Mouse (Mus musculus) bone marrow macrophage, adult 2 months (primary cell): ENCODE measurements around the gene Pdss2. TPM values are rescaled to one million over a fixed set of nuclear protein-coding genes. Genes with fewer than 3 reads are reported as not detected.
A peak's percentile ranks its signal among the peaks of the same experiment; 100 is the strongest.

Experiments
- H3K27ac ChIP-seq: 2 replicates; pipeline ENCODE4 v1.5.1; 2012; ENCODE audit warnings: low read depth, low read length; ENCODE audit not compliant: insufficient read depth
- H3K4me1 ChIP-seq: 2 replicates; pipeline ENCODE4 v1.6.1; 2012; ENCODE audit warnings: low read length; ENCODE audit not compliant: control insufficient read depth, insufficient read depth
- H3K4me3 ChIP-seq: 2 replicates; pipeline ENCODE4 v1.5.1; 2012; ENCODE audit warnings: mild to moderate bottlenecking, low read length, moderate library complexity; ENCODE audit not compliant: insufficient read depth
- CTCF ChIP-seq: IDR thresholded peaks from 2 replicates; pipeline ENCODE4 v1.5.1; 2012; ENCODE audit warnings: low read depth, mild to moderate bottlenecking, low read length, moderate library complexity
- POLR2A ChIP-seq: IDR thresholded peaks from 2 replicates; pipeline ENCODE4 v1.6.1; 2012; ENCODE audit warnings: mild to moderate bottlenecking, low read depth, low read length, borderline replicate concordance
- polyA plus RNA-seq: library from polyadenylated mRNA; stranded (reverse); fragments of >200 nt; gene quantifications from 2 replicates; pipeline ENCODE4 v1.2.4, GENCODE M21; 2012; ENCODE audit not compliant: missing spikeins, insufficient read depth, insufficient read length

The Pdss2 gene
- polyA plus RNA-seq, 1 experiment, result 5.9 TPM

GRCm38 (mm10) chr10:43420660-43421413 is 199.6 kb downstream of the Pdss2 start:
- H3K27ac ChIP-seq, result no peak overlapping the region
- TF ChIP-seq POLR2A (no peak), CTCF (no peak)
- peaks cover 19% of the 10 kb centered on the region for H3K4me1 ChIP-seq
- H3K4me3 ChIP-seq, result no peak overlapping the region

DNA sequence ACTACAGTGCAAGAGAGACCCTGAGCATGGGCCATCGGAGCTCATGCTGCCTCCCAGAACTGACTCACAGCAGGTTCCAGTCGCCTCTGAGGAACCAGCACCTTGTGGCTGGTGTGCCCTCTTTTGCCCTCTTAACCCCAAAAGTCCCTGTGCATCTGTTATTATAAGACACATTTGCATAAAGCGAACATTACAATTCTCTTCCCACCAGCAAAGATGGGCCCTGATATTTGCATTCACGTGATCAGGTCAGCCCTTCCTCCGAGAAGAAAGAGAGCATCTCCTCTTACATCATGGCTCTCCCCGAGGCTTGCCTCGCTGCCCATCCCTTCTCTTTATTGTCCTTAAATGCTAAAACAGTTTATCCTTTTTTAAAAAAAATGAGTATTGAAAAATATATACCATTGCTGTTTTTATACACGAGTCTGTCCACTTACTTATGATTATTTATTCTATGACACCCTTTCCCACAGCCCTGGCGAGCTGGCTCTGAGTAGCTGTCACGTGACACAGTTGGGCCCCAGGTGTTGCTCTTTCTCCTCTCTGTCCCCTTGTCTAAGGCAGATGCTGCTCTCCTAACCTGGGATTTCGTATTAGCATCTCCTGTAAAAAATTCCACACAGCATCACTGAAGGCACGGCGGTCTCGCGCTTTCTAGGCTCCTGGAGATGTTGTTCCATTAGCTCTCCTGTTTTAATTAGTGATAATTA is 200.9 kb downstream of the Pdss2 start:
- TF ChIP-seq POLR2A, result no peak
- TF ChIP-seq CTCF, result no peak
- H3K27ac ChIP-seq, result no peak overlapping the region
- H3K4me1 ChIP-seq, result peaks cover 24% of the 10 kb centered on the region
- no peak overlapping the region for H3K4me3 ChIP-seq

DNA sequence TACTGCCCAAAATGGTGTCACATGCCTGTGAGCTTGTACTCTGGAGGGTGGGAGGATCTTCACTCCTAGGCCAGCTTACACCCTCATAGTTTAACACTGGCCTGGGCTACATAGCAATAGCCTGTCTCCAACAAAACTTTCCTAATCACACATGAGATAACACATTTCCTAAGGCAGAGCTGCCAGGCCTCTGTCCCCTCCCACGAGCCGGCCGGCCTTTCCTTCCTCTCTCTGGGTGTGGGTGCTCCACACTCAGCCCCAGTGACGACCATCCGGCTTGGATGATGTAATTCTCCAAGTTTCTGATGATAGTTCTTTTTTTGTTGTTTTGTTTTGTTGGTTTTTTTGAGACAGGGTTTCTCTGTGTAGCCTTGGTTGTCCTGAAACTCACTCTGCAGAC is 203.3 kb downstream of the Pdss2 start:
- peaks cover 27% of the 10 kb centered on the region for H3K4me1 ChIP-seq
- H3K27ac ChIP-seq, result peak overlapping the region; percentile 24
- no peak overlapping the region for H3K4me3 ChIP-seq
- TF ChIP-seq CTCF (no peak), POLR2A (no peak)

- TF ChIP-seq CTCF (no peak), POLR2A (no peak)
- Histone ChIP-seq H3K4me1 (peaks cover 21% of the 10 kb centered on the region), H3K4me3 (no peak overlapping the region), H3K27ac (no peak overlapping the region)
These were observed 209.3 kb downstream of the Pdss2 start for GRCm38 (mm10) chr10:43430606-43431005.

- Histone ChIP-seq H3K4me3 (no peak overlapping the region), H3K4me1 (no peaks in the 10 kb centered on the region), H3K27ac (no peak overlapping the region)
- no peak for TF ChIP-seq CTCF
- TF ChIP-seq POLR2A, result no peak
These were observed 213.0 kb downstream of the Pdss2 start for GRCm38 (mm10) chr10:43434326-43434725.

DNA sequence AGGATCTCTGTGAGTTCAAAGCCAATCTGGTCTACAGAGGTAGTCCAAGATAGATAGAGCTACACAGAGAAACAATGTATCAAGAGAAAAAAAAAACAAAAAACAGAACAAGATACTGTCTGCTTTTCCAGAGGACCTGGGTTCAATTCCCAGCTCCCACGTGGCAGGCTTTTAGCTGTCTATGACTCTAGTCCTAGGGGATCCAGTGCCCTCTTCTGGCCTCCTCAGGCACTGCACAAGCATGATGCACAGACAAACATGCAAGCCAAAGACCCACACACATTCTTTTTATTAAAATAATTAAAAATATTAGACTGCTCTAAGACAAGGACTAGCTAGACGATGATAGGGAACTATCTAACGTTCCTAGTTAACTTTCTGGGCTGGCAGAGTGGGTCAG is 214.5 kb downstream of the Pdss2 start:
- TF ChIP-seq CTCF (no peak), POLR2A (no peak)
- no peak overlapping the region for H3K27ac ChIP-seq
- no peak overlapping the region for H3K4me3 ChIP-seq
- H3K4me1 ChIP-seq, result no peaks in the 10 kb centered on the region

GRCm38 (mm10) chr10:43439492-43439941 is 218.2 kb downstream of the Pdss2 start:
- Histone ChIP-seq H3K4me1 (no peaks in the 10 kb centered on the region), H3K27ac (no peak overlapping the region), H3K4me3 (no peak overlapping the region)
- no peak for TF ChIP-seq CTCF
- no peak for TF ChIP-seq POLR2A

GRCm38 (mm10) chr10:43440050-43440449 is 218.8 kb downstream of the Pdss2 start:
- Histone ChIP-seq H3K4me1 (no peaks in the 10 kb centered on the region), H3K4me3 (no peak overlapping the region), H3K27ac (no peak overlapping the region)
- TF ChIP-seq POLR2A (no peak), CTCF (no peak)

GRCm38 (mm10) chr10:43440981-43441740 is 219.9 kb downstream of the Pdss2 start:
- Histone ChIP-seq H3K4me1 (no peaks in the 10 kb centered on the region), H3K4me3 (no peak overlapping the region), H3K27ac (no peak overlapping the region)
- TF ChIP-seq CTCF (no peak), POLR2A (no peak)
